19 mouse cellular contexts compared by ENCODE assay signal in the genomic region with DNA sequence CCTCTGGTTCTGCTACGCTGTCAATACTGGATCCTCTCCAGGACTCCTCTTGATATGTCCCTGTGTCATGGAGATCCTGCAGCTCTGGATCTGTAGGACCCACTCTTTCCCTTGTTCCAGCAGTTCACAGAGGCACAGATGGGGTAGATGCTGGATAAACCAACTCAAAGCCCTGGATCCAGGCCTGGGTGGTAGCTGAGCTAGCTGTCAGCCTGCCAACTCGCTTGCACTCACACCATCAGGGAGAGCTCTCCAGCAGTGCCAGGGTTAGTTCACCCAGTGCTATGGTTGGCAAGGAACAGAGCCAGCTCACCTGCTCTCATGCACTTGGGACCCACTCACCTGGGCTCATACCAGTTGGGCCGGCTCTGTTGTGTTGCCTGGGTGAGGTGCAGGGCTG.
DNase-seq lines count a peak whose midpoint lies in the region; ATAC-seq and TF ChIP-seq lines count a peak whose summit lies in the region.
"Had no signal": no experiment of that assay in that cellular context is flagged by ENCODE, and none has a peak within 500 bp of the region (broad histone marks: within the 10 kb centered on the region; RNA-seq: fewer than 3 reads in every experiment).

No protein-coding gene starts in this region.

- no peak for TF ChIP-seq POLR2A in brain, embryonic 14.5 days (IDR thresholded peaks at IDR 0.05; ENCODE audit: borderline replicate concordance, extremely low read depth, insufficient read depth, insufficient read length, poor library complexity, severe bottlenecking)

- peaks cover 8% of the 10 kb centered on the region; the same call in 1 of the 2 replicates for H3K36me3 ChIP-seq in hindbrain, embryonic 16.5 days (ENCODE audit: control insufficient read depth, insufficient read depth, low read length)
- no peaks in the 10 kb centered on the region for H3K36me3 ChIP-seq in hindbrain, embryonic 11.5 days (ENCODE audit: control insufficient read depth, insufficient read depth, low read length)
- H3K36me3 ChIP-seq: embryonic facial prominence, embryonic 12.5 days; intestine, embryonic 15.5 days; liver, embryonic 13.5 days; midbrain, embryonic 10.5 days had no signal

- intact Hi-C loops in heart, postnatal 36 days (cut with DNase I): no loop called here

- H3K4me3 ChIP-seq in hindbrain, embryonic 16.5 days (ENCODE audit: low read length): no peak overlapping the region
- no peak overlapping the region for H3K4me3 ChIP-seq in hindbrain, embryonic 11.5 days (ENCODE audit: low read depth, low read length)
- H3K4me3 ChIP-seq: embryonic facial prominence, embryonic 12.5 days; heart, adult 2 months; intestine, embryonic 15.5 days; liver, embryonic 13.5 days; midbrain, embryonic 10.5 days had no signal

- no peaks in the 10 kb centered on the region for H3K27me3 ChIP-seq in hindbrain, embryonic 16.5 days (replicated peaks; ENCODE audit: control insufficient read depth, insufficient read depth, low read length)
- no peaks in the 10 kb centered on the region for H3K27me3 ChIP-seq in hindbrain, embryonic 11.5 days (ENCODE audit: control insufficient read depth, insufficient read depth, low read length)
- H3K27me3 ChIP-seq: embryonic facial prominence, embryonic 12.5 days; intestine, embryonic 15.5 days; liver, embryonic 13.5 days had no signal

- no peak overlapping the region for H3K4me2 ChIP-seq in hindbrain, embryonic 16.5 days (ENCODE audit: low read length)
- no peak overlapping the region for H3K4me2 ChIP-seq in hindbrain, embryonic 11.5 days (replicated peaks; ENCODE audit: low read depth, low read length)
- H3K4me2 ChIP-seq: embryonic facial prominence, embryonic 12.5 days; intestine, embryonic 15.5 days; liver, embryonic 13.5 days had no signal

- H3K27ac ChIP-seq in hindbrain, embryonic 16.5 days (ENCODE audit: low read depth, low read length): no peak overlapping the region
- no peak overlapping the region for H3K27ac ChIP-seq in hindbrain, embryonic 11.5 days (ENCODE audit: low read depth, low read length)
- H3K27ac ChIP-seq: embryonic facial prominence, embryonic 12.5 days; heart, adult 2 months; intestine, embryonic 15.5 days; liver, embryonic 13.5 days; midbrain, embryonic 10.5 days had no signal

- no peaks in the 10 kb centered on the region for H3K9me3 ChIP-seq in hindbrain, embryonic 16.5 days (ENCODE audit: control insufficient read depth, low read length)
- no peaks in the 10 kb centered on the region for H3K9me3 ChIP-seq in hindbrain, embryonic 11.5 days (ENCODE audit: control insufficient read depth, low read length)
- H3K9me3 ChIP-seq: embryonic facial prominence, embryonic 12.5 days; G1E; intestine, embryonic 15.5 days; liver, embryonic 13.5 days; midbrain, embryonic 10.5 days had no signal

- no peaks in the 10 kb centered on the region for H3K4me1 ChIP-seq in hindbrain, embryonic 16.5 days (ENCODE audit: control insufficient read depth, insufficient read depth, low read depth, low read length)
- no peaks in the 10 kb centered on the region for H3K4me1 ChIP-seq in hindbrain, embryonic 11.5 days (replicated peaks; ENCODE audit: control insufficient read depth, insufficient read depth, low read length)
- H3K4me1 ChIP-seq: embryonic facial prominence, embryonic 12.5 days; intestine, embryonic 15.5 days; liver, embryonic 13.5 days; midbrain, embryonic 10.5 days had no signal

- no peak overlapping the region for H3K9ac ChIP-seq in hindbrain, embryonic 16.5 days (ENCODE audit: low read depth, low read length)
- H3K9ac ChIP-seq in hindbrain, embryonic 11.5 days (ENCODE audit: low read depth, low read length): no peak overlapping the region
- H3K9ac ChIP-seq: embryonic facial prominence, embryonic 12.5 days; intestine, embryonic 15.5 days; liver, embryonic 13.5 days had no signal

- ATAC-seq in hindbrain, embryonic 16.5 days: 0 out of 2 replicates have a peak, but pooled peaks have one; percentile 37
- no peak for ATAC-seq in hindbrain, embryonic 11.5 days (ENCODE audit: low FRiP score)
- ATAC-seq: intestine, embryonic 15.5 days had no signal

- DNase-seq in hindbrain, embryonic 11.5 days (ENCODE audit: low spot score): no peak
- peak; percentile 16 for DNase-seq in brain, embryonic 14.5 days (ENCODE audit: low read depth)
- DNase-seq in cerebellum, adult 9-10 months: peak; percentile 43
- DNase-seq in layer of hippocampus, adult 9-10 months (ENCODE audit: low spot score): peak; percentile 10
- DNase-seq in heart, postnatal 36 days: no peak
- no peak for DNase-seq in retina, embryonic 14.5 days (ENCODE audit: low spot score)
- DNase-seq: adrenal gland, postnatal 25 days; heart, adult 2 months; heart, postnatal 14 days; kidney, postnatal 10 days; liver, embryonic 13.5 days; lung, postnatal 14 days; retina, postnatal 1 day; thymus, postnatal 4 days had no signal

- 79% methylated on average over 3 of the region's 3 CpGs for WGBS in hindbrain, embryonic 16.5 days
- 89% methylated on average over 3 of the region's 3 CpGs for WGBS in hindbrain, embryonic 11.5 days

- no peak for TF ChIP-seq CTCF in brain, embryonic 14.5 days (IDR thresholded peaks at IDR 0.05; ENCODE audit: borderline replicate concordance, extremely low read depth, insufficient read depth, insufficient read length)

Comparison
In these comparisons a context has a peak if more than half of its experiments do, and no peak if none do; other contexts are left out.
1. DNase-seq: peak in brain, embryonic 14.5 days (single experiment), cerebellum, adult 9-10 months (single experiment) and layer of hippocampus, adult 9-10 months (single experiment); none in hindbrain, embryonic 11.5 days (single experiment), heart, postnatal 36 days (0 of 2) and retina, embryonic 14.5 days (single experiment).